Mouse (Mus musculus): ENCODE measurements at regions not wholly inside any gene's neighbourhood (a gene's known extent, or its start where the extent isn't known, plus 50 kb on each side); places are given as distances from the start of the nearest gene placed in this dataset.

GRCm38 (mm10) chr8:10794367-10795189 is 213.7 kb downstream of the Irs2 start:
- Histone ChIP-seq H3K9ac (replicated peaks; ENCODE audit: low read depth, low read length) (no peak overlapping the region), H3K36me3 (ENCODE audit: control insufficient read depth, insufficient read depth, low read length) (no peaks in the 10 kb centered on the region), H3K27me3 (ENCODE audit: control insufficient read depth, insufficient read depth, low read length) (no peaks in the 10 kb centered on the region), H3K4me3 (ENCODE audit: low read depth, low read length) (no peak overlapping the region), H3K4me1 (ENCODE audit: control insufficient read depth, insufficient read depth, low read length) (no peaks in the 10 kb centered on the region), H3K4me2 (replicated peaks; ENCODE audit: low read depth, low read length) (no peak overlapping the region), H3K9me3 (ENCODE audit: control insufficient read depth, low read depth, low read length) (no peaks in the 10 kb centered on the region), H3K27ac (ENCODE audit: low read length) (no peak overlapping the region; the same call in 1 of the 2 replicates)
- no peak for ATAC-seq (ENCODE audit: insufficient number of reproducible peaks, insufficient read depth, low FRiP score, low read depth)
- 50% methylated on average over 10 of the region's 10 CpGs for WGBS

GRCm38 (mm10) chr8:10793670-10794366 is 214.4 kb downstream of the Irs2 start:
- Histone ChIP-seq H3K27ac (ENCODE audit: low read length) (no peak overlapping the region; the same call in 1 of the 2 replicates), H3K4me2 (replicated peaks; ENCODE audit: low read depth, low read length) (no peak overlapping the region), H3K4me1 (ENCODE audit: control insufficient read depth, insufficient read depth, low read length) (no peaks in the 10 kb centered on the region), H3K9me3 (ENCODE audit: control insufficient read depth, low read depth, low read length) (no peaks in the 10 kb centered on the region), H3K4me3 (ENCODE audit: low read depth, low read length) (no peak overlapping the region), H3K36me3 (ENCODE audit: control insufficient read depth, insufficient read depth, low read length) (no peaks in the 10 kb centered on the region), H3K9ac (replicated peaks; ENCODE audit: low read depth, low read length) (no peak overlapping the region), H3K27me3 (ENCODE audit: control insufficient read depth, insufficient read depth, low read length) (no peaks in the 10 kb centered on the region)
- ATAC-seq (ENCODE audit: insufficient number of reproducible peaks, insufficient read depth, low FRiP score, low read depth) = no peak
- 95% methylated on average over 9 of the region's 9 CpGs for WGBS

GRCm38 (mm10) chr8:10788496-10789200 is 219.6 kb downstream of the Irs2 start:
- H3K9ac ChIP-seq (replicated peaks; ENCODE audit: low read depth, low read length) = no peak overlapping the region
- no peaks in the 10 kb centered on the region for H3K36me3 ChIP-seq (ENCODE audit: control insufficient read depth, insufficient read depth, low read length)
- no peaks in the 10 kb centered on the region for H3K4me1 ChIP-seq (ENCODE audit: control insufficient read depth, insufficient read depth, low read length)
- WGBS = 66% methylated on average over 8 of the region's 8 CpGs
- H3K27ac ChIP-seq (ENCODE audit: low read length) = no peak overlapping the region
- no peak for ATAC-seq (ENCODE audit: insufficient number of reproducible peaks, insufficient read depth, low FRiP score, low read depth)
- no peaks in the 10 kb centered on the region for H3K9me3 ChIP-seq (ENCODE audit: control insufficient read depth, low read depth, low read length)
- H3K27me3 ChIP-seq (ENCODE audit: control insufficient read depth, insufficient read depth, low read length) = no peaks in the 10 kb centered on the region
- H3K4me2 ChIP-seq (replicated peaks; ENCODE audit: low read depth, low read length) = no peak overlapping the region
- H3K4me3 ChIP-seq (ENCODE audit: low read depth, low read length) = no peak overlapping the region

GRCm38 (mm10) chr8:10785801-10786200 is 222.5 kb downstream of the Irs2 start:
- WGBS = 54% methylated on average over 4 of the region's 4 CpGs

GRCm38 (mm10) chr8:10785311-10785710 is 222.9 kb downstream of the Irs2 start:
- Histone ChIP-seq H3K27me3 (ENCODE audit: control insufficient read depth, insufficient read depth, low read length) (no peaks in the 10 kb centered on the region), H3K4me3 (ENCODE audit: low read depth, low read length) (no peak overlapping the region), H3K9ac (replicated peaks; ENCODE audit: low read depth, low read length) (no peak overlapping the region), H3K4me2 (replicated peaks; ENCODE audit: low read depth, low read length) (no peak overlapping the region), H3K9me3 (ENCODE audit: control insufficient read depth, low read depth, low read length) (no peaks in the 10 kb centered on the region), H3K27ac (ENCODE audit: low read length) (no peak overlapping the region), H3K4me1 (ENCODE audit: control insufficient read depth, insufficient read depth, low read length) (no peaks in the 10 kb centered on the region), H3K36me3 (ENCODE audit: control insufficient read depth, insufficient read depth, low read length) (no peaks in the 10 kb centered on the region)
- WGBS = 89% methylated on average over 4 of the region's 4 CpGs
- no peak for ATAC-seq (ENCODE audit: insufficient number of reproducible peaks, insufficient read depth, low FRiP score, low read depth)

More at GRCm38 (mm10) chr8:10785801-10786200, 222.5 kb downstream of the Irs2 start:
- Histone ChIP-seq H3K4me1 (ENCODE audit: control insufficient read depth, insufficient read depth, low read length) (no peaks in the 10 kb centered on the region), H3K4me3 (ENCODE audit: low read depth, low read length) (no peak overlapping the region), H3K27ac (ENCODE audit: low read length) (no peak overlapping the region), H3K36me3 (ENCODE audit: control insufficient read depth, insufficient read depth, low read length) (no peaks in the 10 kb centered on the region), H3K9ac (replicated peaks; ENCODE audit: low read depth, low read length) (no peak overlapping the region), H3K9me3 (ENCODE audit: control insufficient read depth, low read depth, low read length) (no peaks in the 10 kb centered on the region), H3K4me2 (replicated peaks; ENCODE audit: low read depth, low read length) (no peak overlapping the region), H3K27me3 (ENCODE audit: control insufficient read depth, insufficient read depth, low read length) (no peaks in the 10 kb centered on the region)
- ATAC-seq (ENCODE audit: insufficient number of reproducible peaks, insufficient read depth, low FRiP score, low read depth) = no peak

- Histone ChIP-seq H3K27ac (ENCODE audit: low read length) (no peak overlapping the region), H3K27me3 (ENCODE audit: control insufficient read depth, insufficient read depth, low read length) (no peaks in the 10 kb centered on the region), H3K9ac (replicated peaks; ENCODE audit: low read depth, low read length) (no peak overlapping the region), H3K4me3 (ENCODE audit: low read depth, low read length) (no peak overlapping the region), H3K9me3 (ENCODE audit: control insufficient read depth, low read depth, low read length) (no peaks in the 10 kb centered on the region), H3K4me1 (ENCODE audit: control insufficient read depth, insufficient read depth, low read length) (no peaks in the 10 kb centered on the region), H3K4me2 (replicated peaks; ENCODE audit: low read depth, low read length) (no peak overlapping the region), H3K36me3 (ENCODE audit: control insufficient read depth, insufficient read depth, low read length) (no peaks in the 10 kb centered on the region)
- ATAC-seq (ENCODE audit: insufficient number of reproducible peaks, insufficient read depth, low FRiP score, low read depth) = no peak
- 54% methylated on average over 1 of the region's 1 CpGs for WGBS
Measured at GRCm38 (mm10) chr8:10784481-10784880, 223.8 kb downstream of the Irs2 start.

- 91% methylated on average over 6 of the region's 6 CpGs for WGBS
Measured at GRCm38 (mm10) chr8:10781860-10782259, 226.4 kb downstream of the Irs2 start.

GRCm38 (mm10) chr8:10779636-10780035 is 228.6 kb downstream of the Irs2 start:
- no peak for ATAC-seq (ENCODE audit: insufficient number of reproducible peaks, insufficient read depth, low FRiP score, low read depth)
- H3K4me2 ChIP-seq (replicated peaks; ENCODE audit: low read depth, low read length) = no peak overlapping the region
- no peaks in the 10 kb centered on the region for H3K9me3 ChIP-seq (ENCODE audit: control insufficient read depth, low read depth, low read length)
- H3K4me3 ChIP-seq (ENCODE audit: low read depth, low read length) = no peak overlapping the region
- H3K27ac ChIP-seq (ENCODE audit: low read length) = no peak overlapping the region
- H3K36me3 ChIP-seq (ENCODE audit: control insufficient read depth, insufficient read depth, low read length) = no peaks in the 10 kb centered on the region
- H3K4me1 ChIP-seq (ENCODE audit: control insufficient read depth, insufficient read depth, low read length) = no peaks in the 10 kb centered on the region
- WGBS = 87% methylated on average over 7 of the region's 7 CpGs
- H3K9ac ChIP-seq (replicated peaks; ENCODE audit: low read depth, low read length) = no peak overlapping the region
- H3K27me3 ChIP-seq (ENCODE audit: control insufficient read depth, insufficient read depth, low read length) = no peaks in the 10 kb centered on the region

More at GRCm38 (mm10) chr8:10781860-10782259, 226.4 kb downstream of the Irs2 start:
- Histone ChIP-seq H3K4me3 (ENCODE audit: low read depth, low read length) (no peak overlapping the region), H3K4me2 (replicated peaks; ENCODE audit: low read depth, low read length) (no peak overlapping the region), H3K27ac (ENCODE audit: low read length) (no peak overlapping the region), H3K27me3 (ENCODE audit: control insufficient read depth, insufficient read depth, low read length) (no peaks in the 10 kb centered on the region), H3K36me3 (ENCODE audit: control insufficient read depth, insufficient read depth, low read length) (no peaks in the 10 kb centered on the region), H3K4me1 (ENCODE audit: control insufficient read depth, insufficient read depth, low read length) (no peaks in the 10 kb centered on the region), H3K9me3 (ENCODE audit: control insufficient read depth, low read depth, low read length) (no peaks in the 10 kb centered on the region), H3K9ac (replicated peaks; ENCODE audit: low read depth, low read length) (no peak overlapping the region)
- no peak for ATAC-seq (ENCODE audit: insufficient number of reproducible peaks, insufficient read depth, low FRiP score, low read depth)

All from stomach, embryonic 14.5 days (tissue).